Mouse (Mus musculus) heart, embryonic 16.5 days (tissue): ENCODE data around the gene Slc8a3. TPM values are rescaled to one million over a fixed set of nuclear protein-coding genes. Genes with fewer than 3 reads are reported as not detected.
A peak's percentile ranks its signal among the peaks of the same experiment; 100 is the strongest.
"Not testable (repeated sequence)": the region's sequence is repeated elsewhere in the genome, so short reads cannot be mapped to it uniquely, and the experiment has no call there.

ENCODE experiments used
- ATAC-seq: fragments of 200-750 bp; cut with Nextera tagmentation; replicated peaks from 2 replicates; pipeline ENCODE4 v1.8.0; 2017; ENCODE audit warnings: moderate number of reproducible peaks; ENCODE audit not compliant: insufficient read depth, low FRiP score; ENCODE audit errors: extremely low read depth
- H3K27ac ChIP-seq: fragments of 300-500 bp; sonication (generic); 2 replicates; pipeline ENCODE4 v1.5.1; 2014; ENCODE audit warnings: mild to moderate bottlenecking, low read length, control low read depth, moderate library complexity
- H3K27me3 ChIP-seq: fragments of 300-500 bp; sonication (generic); 2 replicates; pipeline ENCODE4 v1.6.1; 2014; ENCODE audit warnings: low read length, mixed read lengths; ENCODE audit not compliant: control insufficient read depth, insufficient read depth
- H3K36me3 ChIP-seq: fragments of 300-500 bp; sonication (generic); 2 replicates; pipeline ENCODE4 v1.6.1; 2014; ENCODE audit not compliant: control insufficient read depth, insufficient read depth
- H3K4me1 ChIP-seq: fragments of 300-500 bp; sonication (generic); 2 replicates; pipeline ENCODE4 v1.6.1; 2014; ENCODE audit warnings: low read length, mixed read lengths; ENCODE audit not compliant: control insufficient read depth, insufficient read depth
- H3K4me2 ChIP-seq: fragments of 300-500 bp; sonication (generic); 2 replicates; pipeline ENCODE4 v1.6.1; 2014; ENCODE audit warnings: low read depth, mild to moderate bottlenecking, control low read depth, low read length
- H3K4me3 ChIP-seq: fragments of 300-500 bp; sonication (generic); 2 replicates; pipeline ENCODE4 v1.5.1; 2014; ENCODE audit warnings: mild to moderate bottlenecking, control low read depth, low read length
- H3K9ac ChIP-seq: fragments of 300-500 bp; sonication (generic); 2 replicates; pipeline ENCODE4 v1.6.1; 2014; ENCODE audit warnings: low read length, control low read depth
- H3K9me3 ChIP-seq: fragments of 300-500 bp; sonication (generic); replicated peaks from 2 replicates; pipeline ENCODE4 v1.6.1; 2016; ENCODE audit warnings: low read length; ENCODE audit not compliant: control insufficient read depth
- WGBS: fragments of 180-500 bp; shearing (Covaris S2); extraction: QIAGEN DNeasy Blood & Tissue Kit; methylation state at CpG from one replicate; pipeline ENCODE4 v1.1.7; 2014; 5-methylcytosine and 5-hydroxymethylcytosine counted together
- polyA plus RNA-seq: library from polyadenylated mRNA; unstranded; fragments of >200 nt; fragmentation: Nextera tagmentation; extraction: Ambion mirVana; gene quantifications from 2 replicates; pipeline ENCODE4 v1.2.1, GENCODE M21; 2015

Gene Slc8a3
- polyA plus RNA-seq, result 0.35 and 0.46 TPM in 2 replicates

GRCm38 (mm10) chr12:81332875-81333421 lies at the start of gene Slc8a3:
Gene Slc8a3, minus strand, starts transcription at chr12:81333180.
- Histone ChIP-seq H3K27ac (no peak within 1 kb of the TSS), H3K27me3 (peaks cover 41% of the 10 kb centered on the region), H3K4me1 (peaks cover 6% of the 10 kb centered on the region), H3K36me3 (no peaks in the 10 kb centered on the region), H3K9me3 (no peaks in the 10 kb centered on the region), H3K9ac (peak within 1 kb of the TSS; percentile 72), H3K4me2 (peak within 1 kb of the TSS; percentile 99), H3K4me3 (peak within 1 kb of the TSS; percentile 65)
- 0 out of 2 replicates have a peak, but pooled peaks have one; percentile 38 for ATAC-seq
- under 1% methylated on average over 47 of the region's 47 CpGs for WGBS

GRCm38 (mm10) chr12:81379364-81379763 lies 46.4 kb upstream of the Slc8a3 start, which contains the start of gene Gm4787:
Gene Gm4787, minus strand, starts transcription at chr12:81379464.
- H3K9me3 ChIP-seq, H3K4me2 ChIP-seq, H3K4me3 ChIP-seq, H3K4me1 ChIP-seq, H3K36me3 ChIP-seq, H3K27me3 ChIP-seq, H3K9ac ChIP-seq, H3K27ac ChIP-seq, ATAC-seq: not testable (repeated sequence)
- WGBS, result 85% methylated on average over 1 of the region's 1 CpGs

DNA sequence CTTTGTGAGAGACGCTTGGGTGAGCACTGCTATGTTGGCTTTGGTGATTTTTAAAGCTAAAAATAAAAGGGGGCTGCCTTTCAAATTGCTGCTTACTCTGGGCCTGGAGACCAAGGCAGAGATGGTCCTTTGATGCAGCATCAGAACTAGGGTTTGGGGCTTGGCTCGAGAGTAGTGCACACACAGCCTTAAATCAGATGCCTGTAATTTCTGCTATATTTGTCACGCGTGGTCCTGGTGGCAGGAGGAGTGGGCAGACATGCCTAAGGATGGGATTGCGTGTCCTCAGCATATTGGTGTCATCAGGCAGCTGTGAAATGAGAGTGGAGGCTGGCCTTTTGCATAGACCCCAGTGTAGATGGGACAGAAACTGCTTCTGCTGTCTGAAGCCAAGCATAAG lies 861 bp upstream of the Slc8a3 start:
- Histone ChIP-seq H3K9me3 (no peaks in the 10 kb centered on the region), H3K36me3 (no peaks in the 10 kb centered on the region), H3K9ac (no peak overlapping the region), H3K4me2 (no peak overlapping the region), H3K27me3 (peaks cover 41% of the 10 kb centered on the region), H3K4me3 (no peak overlapping the region; the same call in 1 of the 2 replicates), H3K27ac (no peak overlapping the region), H3K4me1 (peaks cover 6% of the 10 kb centered on the region)
- 73% methylated on average over 5 of the region's 5 CpGs for WGBS
- ATAC-seq, result no peak

- WGBS, result 3% methylated on average over 54 of the region's 54 CpGs
- Histone ChIP-seq H3K4me2 (peak overlapping the region; percentile 99), H3K9ac (peak overlapping the region; percentile 72), H3K27me3 (peaks cover 41% of the 10 kb centered on the region), H3K36me3 (no peaks in the 10 kb centered on the region), H3K27ac (no peak overlapping the region), H3K4me3 (peak overlapping the region; percentile 65), H3K9me3 (no peaks in the 10 kb centered on the region), H3K4me1 (peaks cover 6% of the 10 kb centered on the region)
- peak; percentile 42; the same call in 1 of the 2 replicates for ATAC-seq
Observed at GRCm38 (mm10) chr12:81331937-81332874, 774 bp downstream of the Slc8a3 start.

GRCm38 (mm10) chr12:81331046-81331638 lies 1.8 kb downstream of the Slc8a3 start:
- Histone ChIP-seq H3K9ac (no peak overlapping the region), H3K4me3 (no peak overlapping the region)
- WGBS, result 51% methylated on average over 5 of the region's 5 CpGs

GRCm38 (mm10) chr12:81324991-81325390 lies 8.0 kb downstream of the Slc8a3 start:
- H3K27ac ChIP-seq, result no peak overlapping the region
- H3K27me3 ChIP-seq, result no peaks in the 10 kb centered on the region
- H3K4me2 ChIP-seq, result no peak overlapping the region
- peaks cover 6% of the 10 kb centered on the region for H3K4me1 ChIP-seq
- H3K4me3 ChIP-seq, result no peak overlapping the region
- H3K9me3 ChIP-seq, result no peaks in the 10 kb centered on the region
- no peak overlapping the region for H3K9ac ChIP-seq
- no peaks in the 10 kb centered on the region for H3K36me3 ChIP-seq
- WGBS, result 67% methylated on average over 3 of the region's 3 CpGs
- no peak for ATAC-seq

More at GRCm38 (mm10) chr12:81331046-81331638, 1.8 kb downstream of the Slc8a3 start:
- Histone ChIP-seq H3K4me1 (peaks cover 6% of the 10 kb centered on the region), H3K4me2 (no peak overlapping the region), H3K9me3 (no peaks in the 10 kb centered on the region), H3K27ac (no peak overlapping the region), H3K27me3 (peaks cover 41% of the 10 kb centered on the region), H3K36me3 (no peaks in the 10 kb centered on the region)
- ATAC-seq, result no peak

- WGBS, result 81% methylated on average over 3 of the region's 3 CpGs
- H3K4me3 ChIP-seq, result no peak overlapping the region
- no peaks in the 10 kb centered on the region for H3K9me3 ChIP-seq
- H3K27ac ChIP-seq, result no peak overlapping the region
- no peak for ATAC-seq
- no peaks in the 10 kb centered on the region for H3K36me3 ChIP-seq
- peaks cover 6% of the 10 kb centered on the region for H3K4me1 ChIP-seq
- H3K9ac ChIP-seq, result no peak overlapping the region
- no peaks in the 10 kb centered on the region for H3K27me3 ChIP-seq
- no peak overlapping the region for H3K4me2 ChIP-seq
Observed at GRCm38 (mm10) chr12:81324116-81324515, 8.9 kb downstream of the Slc8a3 start.

DNA sequence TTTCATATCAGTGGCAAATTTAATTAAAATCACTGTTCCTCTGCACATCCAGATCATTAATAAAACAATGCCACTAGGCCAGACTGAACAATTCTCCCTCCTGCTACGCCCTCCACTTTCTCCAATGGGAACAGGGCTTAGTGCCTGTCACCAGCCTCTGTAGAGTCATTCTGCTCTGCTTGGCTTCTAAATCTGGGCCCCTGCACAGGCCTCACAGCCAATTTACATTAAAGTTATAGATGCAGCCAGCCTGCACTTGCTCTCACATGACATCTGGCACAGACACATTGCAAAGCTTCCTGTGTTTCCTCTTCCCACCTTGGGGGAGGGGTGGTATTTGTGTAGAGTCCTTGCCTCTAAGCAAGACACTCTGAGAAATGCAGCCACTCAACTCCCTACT lies 12.0 kb downstream of the Slc8a3 start:
- 72% methylated on average over 1 of the region's 1 CpGs for WGBS
- H3K9me3 ChIP-seq, result no peaks in the 10 kb centered on the region
- H3K36me3 ChIP-seq, result no peaks in the 10 kb centered on the region
- no peak for ATAC-seq
- H3K27ac ChIP-seq, result no peak overlapping the region
- no peak overlapping the region for H3K4me3 ChIP-seq
- peaks cover 6% of the 10 kb centered on the region for H3K4me1 ChIP-seq
- no peak overlapping the region for H3K9ac ChIP-seq
- H3K27me3 ChIP-seq, result no peaks in the 10 kb centered on the region
- H3K4me2 ChIP-seq, result no peak overlapping the region
